Mouse (Mus musculus): ENCODE data around the gene Atp6v1fnb. TPM values are rescaled to one million over a fixed set of nuclear protein-coding genes. Genes with fewer than 3 reads are reported as not detected.

Gene Atp6v1fnb
- polyA plus RNA-seq (2014; fragmentation: Nextera tagmentation; extraction: Ambion mirVana): 0.29 TPM in 1 of 2 replicates, not detected in the other

GRCm38 (mm10) chr6:29471137-29471536 is at the start of gene Atp6v1fnb:
Gene Atp6v1fnb, plus strand, starts transcription at chr6:29471437.
- Histone ChIP-seq H3K4me3 (ENCODE audit: low read depth, low read length) (no peak within 1 kb of the TSS), H3K27ac (ENCODE audit: low read depth, low read length) (no peak within 1 kb of the TSS), H3K36me3 (ENCODE audit: control insufficient read depth, insufficient read depth, low read length) (no peaks in the 10 kb centered on the region; the same call in 1 of the 2 replicates), H3K27me3 (ENCODE audit: control insufficient read depth, insufficient read depth, low read length) (0 out of 2 replicates have a peak, but pooled peaks cover 2% of the 10 kb centered on the region), H3K9ac (ENCODE audit: low read length) (no peak within 1 kb of the TSS), H3K9me3 (ENCODE audit: control insufficient read depth, low read length) (no peaks in the 10 kb centered on the region), H3K4me2 (ENCODE audit: low read depth, low read length, severe bottlenecking) (no peak within 1 kb of the TSS), H3K4me1 (replicated peaks; ENCODE audit: control insufficient read depth, insufficient read depth, low read length) (peaks cover 7% of the 10 kb centered on the region; the same call in 1 of the 2 replicates)
- ATAC-seq (replicated peaks; ENCODE audit: low FRiP score) (no peak), DNase-seq (ENCODE audit: low spot score) (no peak)
- WGBS: 95% methylated on average over 4 of the region's 4 CpGs

GRCm38 (mm10) chr6:29425118-29425517 is 46.1 kb upstream of the Atp6v1fnb start:
- WGBS: 81% methylated on average over 8 of the region's 8 CpGs

GRCm38 (mm10) chr6:29426331-29426730 is 44.9 kb upstream of the Atp6v1fnb start:
- no peaks in the 10 kb centered on the region for H3K36me3 ChIP-seq (ENCODE audit: control insufficient read depth, insufficient read depth, low read length)
- no peak overlapping the region for H3K27ac ChIP-seq (ENCODE audit: low read depth, low read length)
- no peak overlapping the region for H3K9ac ChIP-seq (ENCODE audit: low read length)
- no peak overlapping the region for H3K4me2 ChIP-seq (ENCODE audit: low read depth, low read length, severe bottlenecking)
- H3K27me3 ChIP-seq (ENCODE audit: control insufficient read depth, insufficient read depth, low read length): peaks cover 2% of the 10 kb centered on the region; the same call in 1 of the 2 replicates
- no peak overlapping the region for H3K4me3 ChIP-seq (ENCODE audit: low read depth, low read length)
- 82% methylated on average over 6 of the region's 6 CpGs for WGBS
- no peaks in the 10 kb centered on the region for H3K9me3 ChIP-seq (ENCODE audit: control insufficient read depth, low read length)
- DNase-seq (ENCODE audit: low spot score): no peak
- no peaks in the 10 kb centered on the region for H3K4me1 ChIP-seq (replicated peaks; ENCODE audit: control insufficient read depth, insufficient read depth, low read length)
- ATAC-seq (replicated peaks; ENCODE audit: low FRiP score): no peak

More at GRCm38 (mm10) chr6:29425118-29425517, 46.1 kb upstream of the Atp6v1fnb start:
- DNase-seq (ENCODE audit: low spot score) (no peak), ATAC-seq (replicated peaks; ENCODE audit: low FRiP score) (no peak)
- no peaks in the 10 kb centered on the region for H3K9me3 ChIP-seq (ENCODE audit: control insufficient read depth, low read length)
- no peaks in the 10 kb centered on the region for H3K36me3 ChIP-seq (ENCODE audit: control insufficient read depth, insufficient read depth, low read length)
- no peak overlapping the region for H3K9ac ChIP-seq (ENCODE audit: low read length)
- H3K4me1 ChIP-seq (replicated peaks; ENCODE audit: control insufficient read depth, insufficient read depth, low read length): no peaks in the 10 kb centered on the region
- no peaks in the 10 kb centered on the region for H3K27me3 ChIP-seq (ENCODE audit: control insufficient read depth, insufficient read depth, low read length)
- H3K4me2 ChIP-seq (ENCODE audit: low read depth, low read length, severe bottlenecking): no peak overlapping the region
- no peak overlapping the region for H3K4me3 ChIP-seq (ENCODE audit: low read depth, low read length)
- H3K27ac ChIP-seq (ENCODE audit: low read depth, low read length): no peak overlapping the region

GRCm38 (mm10) chr6:29428171-29428570 is 43.1 kb upstream of the Atp6v1fnb start:
- Histone ChIP-seq H3K36me3 (ENCODE audit: control insufficient read depth, insufficient read depth, low read length) (no peaks in the 10 kb centered on the region), H3K4me3 (ENCODE audit: low read depth, low read length) (no peak overlapping the region), H3K27me3 (ENCODE audit: control insufficient read depth, insufficient read depth, low read length) (peaks cover 18% of the 10 kb centered on the region), H3K4me1 (replicated peaks; ENCODE audit: control insufficient read depth, insufficient read depth, low read length) (peaks cover 4% of the 10 kb centered on the region), H3K4me2 (ENCODE audit: low read depth, low read length, severe bottlenecking) (no peak overlapping the region), H3K9me3 (ENCODE audit: control insufficient read depth, low read length) (no peaks in the 10 kb centered on the region), H3K9ac (ENCODE audit: low read length) (no peak overlapping the region), H3K27ac (ENCODE audit: low read depth, low read length) (no peak overlapping the region)
- 55% methylated on average over 4 of the region's 4 CpGs for WGBS
- ATAC-seq (replicated peaks; ENCODE audit: low FRiP score) (no peak), DNase-seq (ENCODE audit: low spot score) (no peak)

GRCm38 (mm10) chr6:29430681-29431420 is 40.4 kb upstream of the Atp6v1fnb start:
- 48% methylated on average over 15 of the region's 15 CpGs for WGBS
- H3K9me3 ChIP-seq (ENCODE audit: control insufficient read depth, low read length): no peaks in the 10 kb centered on the region
- H3K4me2 ChIP-seq (ENCODE audit: low read depth, low read length, severe bottlenecking): no peak overlapping the region
- H3K4me3 ChIP-seq (ENCODE audit: low read depth, low read length): no peak overlapping the region
- peaks cover 13% of the 10 kb centered on the region for H3K4me1 ChIP-seq (replicated peaks; ENCODE audit: control insufficient read depth, insufficient read depth, low read length)
- no peak overlapping the region for H3K9ac ChIP-seq (ENCODE audit: low read length)
- H3K27ac ChIP-seq (ENCODE audit: low read depth, low read length): no peak overlapping the region
- H3K36me3 ChIP-seq (ENCODE audit: control insufficient read depth, insufficient read depth, low read length): no peaks in the 10 kb centered on the region
- DNase-seq (ENCODE audit: low spot score) (peak; percentile 39), ATAC-seq (replicated peaks; ENCODE audit: low FRiP score) (no peak)
- peaks cover 37% of the 10 kb centered on the region for H3K27me3 ChIP-seq (ENCODE audit: control insufficient read depth, insufficient read depth, low read length)

GRCm38 (mm10) chr6:29431473-29431872 is 39.8 kb upstream of the Atp6v1fnb start:
- no peak for DNase-seq (ENCODE audit: low spot score)
- Histone ChIP-seq H3K4me2 (ENCODE audit: low read depth, low read length, severe bottlenecking) (no peak overlapping the region), H3K4me3 (ENCODE audit: low read depth, low read length) (no peak overlapping the region), H3K9me3 (ENCODE audit: control insufficient read depth, low read length) (no peaks in the 10 kb centered on the region), H3K36me3 (ENCODE audit: control insufficient read depth, insufficient read depth, low read length) (no peaks in the 10 kb centered on the region), H3K4me1 (replicated peaks; ENCODE audit: control insufficient read depth, insufficient read depth, low read length) (peaks cover 19% of the 10 kb centered on the region), H3K9ac (ENCODE audit: low read length) (no peak overlapping the region), H3K27ac (ENCODE audit: low read depth, low read length) (no peak overlapping the region), H3K27me3 (ENCODE audit: control insufficient read depth, insufficient read depth, low read length) (peaks cover 37% of the 10 kb centered on the region)
- WGBS: 21% methylated on average over 5 of the region's 5 CpGs
- no peak for ATAC-seq (replicated peaks; ENCODE audit: low FRiP score)

- DNase-seq (ENCODE audit: low spot score): no peak
- H3K4me3 ChIP-seq (ENCODE audit: low read depth, low read length): no peak overlapping the region
These were observed 39.1 kb upstream of the Atp6v1fnb start for GRCm38 (mm10) chr6:29432156-29432555.

GRCm38 (mm10) chr6:29432676-29433037 is 38.6 kb upstream of the Atp6v1fnb start:
- peak overlapping the region; percentile 40 for H3K4me3 ChIP-seq (ENCODE audit: low read depth, low read length)
- ATAC-seq (replicated peaks; ENCODE audit: low FRiP score) (no peak), DNase-seq (ENCODE audit: low spot score) (no peak)
- H3K9ac ChIP-seq (ENCODE audit: low read length): peak overlapping the region; percentile 48
- H3K4me1 ChIP-seq (replicated peaks; ENCODE audit: control insufficient read depth, insufficient read depth, low read length): peaks cover 23% of the 10 kb centered on the region
- H3K9me3 ChIP-seq (ENCODE audit: control insufficient read depth, low read length): no peaks in the 10 kb centered on the region
- no peaks in the 10 kb centered on the region for H3K36me3 ChIP-seq (ENCODE audit: control insufficient read depth, insufficient read depth, low read length)
- H3K27ac ChIP-seq (ENCODE audit: low read depth, low read length): no peak overlapping the region
- H3K27me3 ChIP-seq (ENCODE audit: control insufficient read depth, insufficient read depth, low read length): peaks cover 37% of the 10 kb centered on the region
- peak overlapping the region; percentile 74 for H3K4me2 ChIP-seq (ENCODE audit: low read depth, low read length, severe bottlenecking)

More at GRCm38 (mm10) chr6:29432156-29432555, 39.1 kb upstream of the Atp6v1fnb start:
- H3K27ac ChIP-seq (ENCODE audit: low read depth, low read length): no peak overlapping the region
- no peak overlapping the region for H3K9ac ChIP-seq (ENCODE audit: low read length)
- no peak for ATAC-seq (replicated peaks; ENCODE audit: low FRiP score)
- H3K9me3 ChIP-seq (ENCODE audit: control insufficient read depth, low read length): no peaks in the 10 kb centered on the region
- peaks cover 23% of the 10 kb centered on the region for H3K4me1 ChIP-seq (replicated peaks; ENCODE audit: control insufficient read depth, insufficient read depth, low read length)
- WGBS: 44% methylated on average over 3 of the region's 3 CpGs
- no peaks in the 10 kb centered on the region for H3K36me3 ChIP-seq (ENCODE audit: control insufficient read depth, insufficient read depth, low read length)
- H3K27me3 ChIP-seq (ENCODE audit: control insufficient read depth, insufficient read depth, low read length): peaks cover 37% of the 10 kb centered on the region
- H3K4me2 ChIP-seq (ENCODE audit: low read depth, low read length, severe bottlenecking): no peak overlapping the region
